Mouse (Mus musculus) retina, adult 2 months (tissue): ENCODE data around the gene Metap1d.

Experiments
- DNase-seq: peaks from one replicate; pipeline ENCODE4 v3.0.0-alpha.2; 2012; ENCODE audit warnings: low read depth, low spot score

Metap1d gene

DNA sequence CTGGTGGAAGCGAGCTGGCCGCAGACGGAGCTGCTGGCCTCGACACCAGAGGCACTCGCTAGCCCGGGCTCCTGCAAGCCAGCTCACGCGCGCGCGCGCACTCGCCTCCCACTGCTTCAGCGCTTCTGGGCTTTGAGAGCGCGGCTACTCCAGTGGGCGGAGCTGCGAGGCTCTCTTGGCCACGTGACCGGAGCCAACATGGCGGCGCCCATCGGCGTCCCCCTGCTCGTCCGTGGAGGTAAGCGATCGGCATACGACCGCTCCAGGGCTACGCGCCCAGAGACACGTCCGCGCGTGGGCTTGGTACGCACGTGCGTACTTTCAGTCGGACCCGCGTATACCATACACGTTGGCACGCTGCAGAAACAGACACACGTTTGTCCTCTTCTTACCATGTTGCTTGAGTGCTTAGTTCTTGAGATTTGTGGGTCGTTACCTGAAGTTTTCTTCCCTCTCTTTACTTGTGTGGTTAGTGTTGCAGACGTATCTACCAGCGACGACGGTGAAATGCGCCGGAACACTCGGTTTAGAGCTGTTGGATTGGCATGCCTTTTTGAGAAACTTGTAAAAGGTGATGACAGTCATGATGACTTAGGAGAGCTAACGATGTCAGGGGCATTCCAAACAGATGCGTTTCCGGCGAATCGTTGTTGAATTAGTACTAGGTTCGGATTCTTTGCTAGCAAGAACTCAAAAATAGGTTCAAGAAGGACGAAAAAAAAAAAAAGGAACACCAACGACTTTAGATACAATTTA lies at the start of gene Metap1d:
Gene Metap1d, plus strand, starts transcription at position 116 of the 756 bp plus-strand sequence.
- DNase-seq, result peak; percentile 86

DNA sequence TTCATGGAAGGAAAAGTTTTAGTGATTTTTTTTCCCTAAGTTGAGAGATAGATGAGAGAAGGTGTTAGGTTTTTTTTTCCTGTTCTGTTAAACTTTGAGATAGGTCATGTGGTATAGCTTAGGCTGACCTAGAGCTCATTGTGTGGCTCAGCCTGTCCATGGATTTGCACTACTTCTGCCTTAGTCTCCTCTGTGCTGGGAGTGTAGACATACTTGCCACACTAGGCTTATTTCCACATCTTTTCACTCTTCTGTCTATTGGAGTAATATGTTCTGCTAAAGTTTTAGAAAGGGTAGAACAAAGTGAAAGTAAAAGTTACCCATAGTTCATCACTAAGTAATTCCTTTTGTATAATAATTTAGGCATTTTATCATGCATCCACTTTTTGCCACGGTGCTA lies 47.5 kb upstream of the Metap1d start:
- no peak for DNase-seq

DNA sequence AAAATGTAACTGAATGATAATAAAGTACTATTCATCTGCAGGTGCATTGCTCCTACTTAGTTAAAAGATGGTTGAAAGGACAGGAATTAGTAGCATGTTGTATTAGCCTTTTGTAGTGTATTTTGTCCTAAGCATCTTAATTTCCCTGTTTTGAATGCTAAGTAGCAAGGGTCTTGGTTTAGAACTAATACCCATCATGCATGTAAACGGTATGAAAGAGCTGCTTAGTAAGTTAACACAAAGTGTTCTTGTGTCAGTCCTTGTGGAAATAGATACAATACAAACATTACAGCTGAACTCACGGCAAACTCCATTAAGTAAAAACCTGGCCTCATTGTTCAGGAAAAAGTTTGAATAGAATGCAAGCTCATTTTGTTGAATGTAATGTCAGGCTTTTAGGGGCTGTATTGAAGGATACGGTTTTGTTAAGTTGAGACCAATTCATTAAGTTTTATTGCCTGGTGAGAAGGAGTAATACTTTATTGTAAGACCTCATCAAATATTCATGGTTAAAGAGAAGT lies 34.3 kb upstream of the Metap1d start:
- DNase-seq, result no peak

DNA sequence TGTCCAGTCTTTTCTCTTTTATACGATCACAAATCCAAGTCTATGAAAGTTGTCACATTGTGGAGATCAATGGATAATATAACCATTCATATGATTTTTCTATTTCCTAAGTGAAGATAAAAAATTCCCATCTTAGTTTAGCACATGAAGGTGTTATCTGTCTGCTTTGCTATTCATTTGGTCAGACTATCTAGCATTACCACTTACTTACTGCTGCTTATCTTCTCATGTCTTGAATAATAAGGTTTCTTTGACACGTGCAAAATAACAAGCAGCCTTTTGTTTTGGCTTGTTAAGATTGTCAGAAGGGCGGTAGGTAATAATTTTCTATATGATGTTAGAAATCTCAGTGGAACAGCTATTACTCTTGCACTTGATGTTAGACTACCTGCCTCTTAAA lies 33.7 kb upstream of the Metap1d start:
- DNase-seq, result no peak

DNA sequence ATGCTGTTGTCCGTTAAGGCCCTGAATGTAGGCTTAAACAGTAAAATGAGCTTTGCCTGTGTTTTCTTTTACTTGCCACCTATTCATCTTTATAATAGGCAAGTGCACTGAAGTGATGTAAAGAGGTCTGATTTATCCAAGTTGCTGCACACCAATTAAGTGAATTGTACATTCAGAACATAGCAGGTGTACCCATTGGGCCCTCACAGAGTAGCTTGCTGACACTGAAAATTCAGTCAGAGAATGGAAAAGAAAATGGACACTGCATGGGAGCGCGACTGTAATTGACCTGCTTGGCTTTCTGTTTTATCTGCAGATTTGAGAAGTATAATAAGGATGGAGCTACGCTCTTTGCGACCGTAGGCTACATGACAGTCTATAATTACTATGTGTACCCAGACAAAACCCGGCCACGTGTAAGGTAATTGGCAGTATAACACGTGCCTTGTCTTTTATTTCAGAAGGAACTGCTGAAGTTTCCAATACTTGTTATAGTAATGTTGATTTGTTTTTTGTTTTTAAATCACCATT lies 32.1 kb upstream of the Metap1d start:
- no peak for DNase-seq

DNA sequence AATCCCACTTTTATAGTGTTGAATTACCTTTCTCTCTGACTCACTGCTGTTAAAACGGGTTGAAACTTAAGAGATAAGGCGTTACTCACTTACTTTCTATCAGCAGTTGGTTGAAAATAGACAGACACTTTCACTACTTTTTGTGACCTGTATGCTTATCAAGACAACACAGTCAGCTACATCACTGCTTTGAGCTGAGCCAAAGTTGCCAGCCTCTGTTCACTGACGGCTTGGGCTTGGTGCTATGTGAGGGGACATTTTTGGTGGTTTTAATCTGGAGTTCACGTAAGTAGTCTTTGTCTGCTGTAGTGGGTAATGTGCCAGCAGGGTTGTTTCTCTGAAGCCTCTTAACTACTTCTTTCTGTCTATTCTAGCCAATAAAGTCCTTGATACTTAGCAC lies 28.5 kb upstream of the Metap1d start:
- DNase-seq, result no peak

DNA sequence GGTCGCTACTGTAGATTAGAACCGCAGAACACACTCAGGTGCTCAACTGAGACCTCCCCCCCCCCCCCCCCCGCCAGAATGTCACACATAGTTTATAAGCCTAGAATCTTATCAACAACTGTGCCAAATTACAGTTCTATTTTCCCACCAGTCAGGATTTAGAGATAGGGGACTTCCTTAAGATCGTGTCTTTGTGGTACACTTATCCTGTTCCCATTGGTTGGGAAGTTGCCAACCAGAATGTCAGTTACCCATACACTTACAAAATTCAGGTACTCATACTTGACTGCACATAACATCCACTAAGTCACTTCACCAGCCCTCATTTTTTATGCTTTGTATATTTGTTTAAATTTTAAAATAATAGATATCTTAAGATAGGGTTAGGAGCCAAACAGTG lies 17.6 kb upstream of the Metap1d start:
- no peak for DNase-seq

DNA sequence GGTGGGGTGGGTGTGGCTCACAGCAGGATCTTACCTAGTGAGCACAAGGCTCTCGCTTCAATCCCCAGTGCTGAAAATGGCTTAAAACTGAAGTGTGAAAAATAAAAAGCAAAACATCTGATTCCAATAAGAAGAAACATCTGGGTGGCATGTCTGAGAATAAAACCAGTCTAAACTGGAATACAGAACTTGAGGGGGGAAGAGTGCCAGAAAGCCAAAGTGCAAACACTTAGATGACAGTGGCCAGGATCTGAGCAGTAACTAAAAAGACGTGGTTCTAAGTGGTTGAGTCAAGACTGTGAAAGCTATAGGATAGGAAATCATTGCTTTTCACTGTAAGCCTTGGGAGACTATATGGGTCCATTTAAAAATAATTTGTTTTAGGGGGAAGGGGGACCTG lies 9.7 kb upstream of the Metap1d start:
- no peak for DNase-seq

DNA sequence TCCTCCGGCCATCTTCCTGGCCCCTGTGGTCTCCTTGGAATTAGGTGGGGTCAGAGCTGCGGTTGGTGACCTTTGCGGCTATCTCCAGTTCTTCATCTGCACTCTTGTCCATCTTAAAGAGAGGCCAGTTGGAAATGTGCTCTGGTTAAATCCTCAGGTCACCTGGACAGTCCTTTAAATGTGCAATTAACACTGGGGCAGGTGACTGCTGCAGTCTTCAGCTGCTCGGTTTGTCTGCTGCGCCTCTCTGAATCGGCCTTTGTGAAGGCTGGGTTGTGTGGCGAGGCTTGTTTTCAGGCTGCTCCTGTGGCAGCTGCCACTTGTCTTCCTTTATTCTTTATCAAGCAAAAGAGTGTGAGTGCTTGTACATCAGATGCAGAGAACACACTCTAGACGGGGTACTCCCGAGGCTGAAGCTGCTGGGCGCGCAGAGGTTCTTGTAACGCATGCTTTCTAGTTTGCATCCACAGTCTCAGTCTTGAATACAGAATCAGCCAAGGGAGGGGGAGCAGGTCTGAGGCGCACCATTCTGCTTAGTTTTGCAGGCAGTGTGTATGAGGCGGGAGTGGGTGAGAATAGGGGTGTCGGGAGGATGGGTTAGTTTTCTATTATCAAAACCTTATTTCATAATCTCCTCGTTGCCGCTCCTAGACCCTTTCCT lies 7.4 kb upstream of the Metap1d start:
- no peak for DNase-seq

DNA sequence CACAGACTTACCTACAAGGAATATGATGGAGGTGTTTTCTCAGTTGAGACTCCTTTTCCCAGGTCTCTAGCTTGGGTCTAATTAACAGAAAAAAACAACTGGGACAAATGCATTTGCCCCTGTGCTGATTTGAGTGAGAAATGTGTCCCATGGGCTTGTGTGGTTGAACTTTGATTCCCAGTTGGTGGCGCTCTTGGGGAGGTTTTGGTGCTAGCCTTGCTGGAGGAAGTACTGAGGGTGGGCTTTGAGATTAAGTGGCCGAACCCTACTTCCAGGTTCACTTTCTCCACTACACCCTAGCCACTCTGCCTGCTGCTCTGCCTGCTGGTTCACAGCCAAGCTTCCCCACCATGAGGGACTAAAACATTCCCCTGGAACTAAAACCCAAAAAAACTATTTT lies 3.5 kb upstream of the Metap1d start:
- DNase-seq, result no peak

DNA sequence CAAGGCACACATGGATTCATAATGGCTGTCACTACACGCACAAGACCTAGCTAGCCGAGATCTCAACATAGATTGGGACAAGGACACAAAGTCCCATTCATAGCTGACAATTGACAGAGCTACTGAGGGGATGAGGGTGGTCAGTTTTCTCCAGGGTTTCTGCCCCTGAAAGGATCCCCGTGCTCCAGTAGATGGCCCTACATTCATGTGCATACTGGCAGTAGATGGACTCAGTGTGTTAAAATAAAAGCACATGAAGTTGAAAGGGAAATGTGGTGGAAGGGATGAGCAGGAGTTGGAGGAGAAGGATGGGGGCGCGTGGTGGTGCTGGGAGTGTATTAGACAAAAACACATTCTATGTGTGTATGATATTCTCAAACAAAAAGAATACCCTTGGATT lies 1.3 kb upstream of the Metap1d start:
- no peak for DNase-seq

DNA sequence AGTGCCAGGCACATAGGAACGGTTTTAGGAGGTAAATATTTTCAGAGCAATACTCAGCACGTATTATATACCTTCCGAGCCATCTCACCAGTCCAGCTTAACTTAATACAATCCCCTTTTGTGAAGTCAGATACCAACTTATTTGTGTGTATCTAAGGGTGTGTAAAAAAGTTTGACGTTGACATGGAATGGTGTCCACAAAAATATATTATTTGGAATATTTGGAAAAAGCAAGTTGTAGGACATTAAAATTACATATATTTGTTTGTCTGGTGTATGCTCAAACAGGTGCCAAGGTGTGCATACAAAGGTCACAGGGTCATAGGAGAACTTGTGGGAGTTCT lies 813 bp downstream of the Metap1d start:
- DNase-seq, result no peak

DNA sequence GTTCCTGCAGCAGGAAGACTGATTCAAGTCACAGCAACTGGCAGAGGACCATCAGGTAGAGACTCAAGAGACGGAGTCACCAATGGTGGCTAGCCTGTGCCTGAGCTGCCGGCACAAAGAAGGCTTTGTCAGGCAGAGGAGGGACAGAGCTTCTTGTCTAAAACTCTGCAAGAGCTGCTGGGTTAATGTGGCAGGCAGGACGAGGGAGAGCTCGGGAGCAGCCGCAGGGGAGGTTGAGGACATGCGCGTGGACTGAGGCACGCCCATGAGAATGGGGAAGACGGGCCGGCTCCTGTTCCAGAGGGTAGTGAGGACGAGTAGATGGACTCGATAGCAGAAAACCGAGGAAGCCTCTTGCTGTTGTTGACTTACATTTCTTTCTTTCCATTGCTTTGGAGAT lies 5.5 kb downstream of the Metap1d start:
- no peak for DNase-seq

DNA sequence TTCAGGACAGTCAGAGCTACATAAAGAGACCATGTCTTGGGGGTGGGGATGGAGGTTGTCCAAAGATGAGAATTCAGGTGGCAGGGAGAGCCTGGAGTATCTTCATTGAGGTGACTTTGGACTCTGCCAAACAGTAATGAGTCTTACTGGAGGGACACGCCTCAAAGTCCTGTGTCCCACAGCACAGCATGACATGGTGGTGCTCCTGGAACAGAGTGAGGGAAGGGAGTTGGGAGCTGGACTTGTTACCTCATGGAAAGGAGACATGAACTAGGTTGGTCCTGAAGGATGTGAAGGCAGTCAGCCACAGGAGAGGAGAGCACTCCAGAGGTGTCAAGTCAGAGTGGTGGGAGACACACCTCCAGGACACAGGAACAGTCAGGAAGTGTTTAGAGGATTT lies 6.6 kb downstream of the Metap1d start:
- DNase-seq, result no peak

DNA sequence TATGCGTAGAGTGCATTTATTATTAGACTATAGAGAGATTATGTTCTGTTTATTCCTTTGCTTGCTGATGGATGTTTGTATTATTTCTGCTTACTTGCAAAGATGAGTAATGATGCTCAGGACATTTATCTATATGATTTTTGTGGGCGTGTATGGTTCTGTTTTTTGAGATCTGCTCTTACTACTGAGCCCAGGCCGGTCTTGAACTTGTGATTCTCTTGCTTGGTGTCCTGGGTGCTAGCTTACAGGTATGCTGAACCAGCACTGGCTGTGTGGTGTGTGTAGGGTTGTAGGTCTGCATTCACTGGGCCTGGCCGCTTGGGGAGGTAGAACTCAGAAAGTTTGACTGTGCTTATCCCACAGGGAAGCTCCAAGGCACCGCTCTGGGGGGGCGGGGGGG lies 8.1 kb downstream of the Metap1d start:
- no peak for DNase-seq

DNA sequence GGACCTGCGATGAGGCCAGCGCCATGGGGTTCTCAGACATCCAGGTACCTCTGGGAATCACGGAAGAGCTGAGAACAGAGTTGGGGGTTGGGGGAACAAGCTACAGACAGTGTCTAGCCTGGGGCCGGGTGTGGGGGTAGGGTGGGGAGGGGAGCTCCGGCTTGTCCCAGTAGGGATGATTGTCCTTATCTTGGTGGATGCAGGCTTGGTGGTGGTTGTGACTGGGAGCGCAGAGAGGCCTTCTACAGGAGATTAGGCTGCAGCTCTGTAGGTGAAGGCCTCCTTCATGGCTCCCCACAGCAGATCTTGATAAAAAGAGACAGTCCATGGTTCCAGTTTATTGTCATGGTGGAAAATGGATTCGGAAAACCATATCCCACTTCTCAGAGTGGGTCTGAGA lies 8.5 kb downstream of the Metap1d start:
- DNase-seq, result no peak

DNA sequence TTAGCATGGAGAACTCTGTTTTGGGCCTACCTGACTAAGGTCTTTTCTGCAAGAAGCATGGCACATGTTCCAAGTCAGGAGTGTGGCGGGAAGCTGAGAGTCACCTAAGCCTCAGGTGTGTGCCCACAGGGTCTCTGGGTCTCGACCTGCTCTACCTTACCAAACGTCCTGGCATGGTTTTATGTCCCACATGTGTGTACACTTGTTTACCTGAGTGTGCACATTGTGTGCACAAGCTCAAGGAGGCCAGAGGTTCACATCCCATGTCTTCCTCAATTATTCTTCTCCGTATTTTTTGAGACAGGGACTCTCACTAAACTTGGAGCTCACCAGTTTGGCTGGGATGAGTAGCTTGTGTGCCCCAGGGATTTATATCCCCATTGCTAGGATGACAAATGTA lies 9.0 kb downstream of the Metap1d start:
- DNase-seq, result no peak

DNA sequence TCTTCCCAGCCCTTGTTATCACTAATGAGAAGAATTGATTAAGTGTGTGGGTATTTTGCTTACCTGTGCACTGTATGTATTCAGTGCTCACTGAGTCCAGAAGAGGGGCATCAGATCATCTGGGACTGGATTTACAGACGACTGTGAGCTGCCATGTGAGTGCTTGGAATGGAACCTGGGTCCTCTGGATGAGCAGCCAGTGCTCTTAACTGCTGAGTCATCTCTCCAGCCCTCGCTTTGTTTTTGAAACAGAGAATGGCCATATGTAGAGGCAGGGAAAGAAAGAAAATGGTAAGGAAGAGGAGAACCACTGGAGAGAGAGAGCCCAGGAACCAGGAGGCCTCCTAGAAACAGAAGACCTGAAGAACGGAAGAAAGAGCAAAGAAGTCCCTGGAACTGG lies 9.5 kb downstream of the Metap1d start:
- no peak for DNase-seq

DNA sequence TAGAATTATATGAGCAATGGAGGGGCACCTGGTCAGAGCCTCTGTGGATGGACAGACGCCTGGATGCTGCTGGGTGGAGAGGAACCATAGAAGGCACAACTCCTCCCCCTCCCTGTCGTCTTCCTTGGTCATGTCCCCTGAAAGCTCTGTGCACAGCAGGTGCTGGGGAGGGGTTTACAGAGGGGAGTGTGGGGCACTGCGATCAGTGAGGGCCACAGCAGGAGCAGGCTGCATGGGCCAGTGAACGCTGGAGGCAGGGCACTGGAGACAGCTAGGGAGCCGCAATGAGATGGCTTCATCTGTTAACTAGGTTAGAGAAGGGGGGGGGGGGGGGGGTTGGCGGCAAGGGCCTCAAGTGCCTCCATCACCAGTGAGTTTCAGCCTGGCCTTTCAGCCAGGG lies 13.0 kb downstream of the Metap1d start:
- DNase-seq, result no peak

DNA sequence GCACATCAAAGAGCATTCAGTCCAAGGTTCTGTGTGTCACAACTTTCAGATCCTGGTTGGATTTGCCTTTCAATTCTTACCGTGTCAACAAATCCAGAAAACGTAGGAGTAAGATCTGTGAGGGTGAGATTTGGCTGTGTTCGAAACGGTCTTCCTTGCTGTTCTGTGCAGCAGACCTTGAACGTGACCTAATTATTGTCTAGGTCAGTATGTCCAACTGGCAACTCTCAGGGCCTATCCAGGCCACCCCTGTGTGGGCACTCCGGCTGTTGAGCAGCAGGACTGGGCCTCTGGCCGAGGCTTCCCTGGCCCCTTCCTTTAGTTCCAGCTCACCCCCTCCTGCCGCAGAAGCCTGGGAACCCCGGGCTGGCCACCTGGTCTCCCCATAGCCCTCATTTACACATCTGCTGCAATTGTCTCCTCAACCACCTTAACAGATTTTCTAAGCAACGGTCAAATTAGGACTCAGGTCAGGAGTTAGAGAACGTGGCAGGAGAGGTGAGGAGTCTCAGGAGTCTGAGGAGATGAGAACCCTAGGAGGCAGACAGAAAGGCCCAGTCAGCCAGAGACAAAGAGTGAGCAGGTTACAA lies 13.9 kb downstream of the Metap1d start:
- DNase-seq, result no peak

DNA sequence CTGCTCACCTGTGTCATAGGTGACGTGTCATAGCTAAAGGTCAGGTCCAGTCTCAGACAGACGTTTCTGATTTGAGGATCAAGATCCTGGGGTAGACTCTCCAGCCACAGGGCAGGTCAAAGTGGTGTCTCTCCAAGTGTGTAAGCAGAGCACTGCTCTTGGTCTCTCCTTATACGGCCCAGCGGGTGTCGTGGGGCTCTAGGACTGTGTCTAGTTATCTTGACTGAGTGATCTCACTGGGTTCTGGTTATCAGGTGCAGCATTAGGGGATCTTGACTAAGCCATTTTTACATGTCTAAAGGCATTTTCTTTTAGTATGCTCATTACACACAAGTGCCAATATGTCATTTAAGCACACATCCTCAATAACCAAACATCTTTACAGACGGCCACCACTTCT lies 18.0 kb downstream of the Metap1d start:
- DNase-seq, result no peak

DNA sequence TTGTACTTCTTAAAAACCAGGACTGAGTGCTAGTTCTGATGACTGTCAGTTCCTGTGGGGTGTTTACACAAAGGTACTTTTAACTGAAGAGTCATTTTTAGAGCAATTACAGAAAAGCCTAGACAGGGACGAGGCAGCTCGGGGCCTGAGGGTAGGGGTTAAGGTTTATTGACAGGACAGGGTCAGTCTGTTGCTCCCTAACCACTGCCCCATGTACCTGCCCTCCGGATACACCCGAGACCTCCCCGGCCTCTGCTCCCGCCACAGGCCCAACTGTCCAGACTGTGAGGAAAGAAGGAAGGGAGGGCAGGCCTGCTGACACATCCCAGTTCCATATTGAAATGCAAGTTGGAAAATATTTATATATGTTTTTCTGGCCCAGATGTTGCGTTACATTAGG lies 20.8 kb downstream of the Metap1d start:
- DNase-seq, result no peak

DNA sequence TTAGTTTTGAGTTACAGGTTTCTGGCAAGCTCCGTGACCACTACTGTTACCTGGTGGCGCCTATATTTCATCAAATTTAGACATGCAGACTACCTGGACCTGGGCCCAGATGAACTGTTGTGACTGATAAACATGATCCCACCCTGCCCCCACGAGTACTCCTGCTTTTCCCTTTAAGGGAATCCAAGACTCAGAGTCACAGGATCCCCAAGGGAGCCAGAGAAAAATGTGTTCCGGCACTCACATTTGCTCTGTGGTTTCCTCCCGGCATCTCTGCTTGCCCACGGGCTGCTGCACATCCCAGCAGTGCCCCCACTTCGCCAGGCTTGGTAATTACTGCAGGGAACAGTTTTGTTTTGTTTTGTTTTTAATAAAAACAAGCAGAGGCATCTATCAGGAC lies 21.3 kb downstream of the Metap1d start:
- no peak for DNase-seq
